Mouse (Mus musculus) adrenal gland (tissue): ENCODE measurements around the gene Gm49320.

ENCODE experiments used
- intact Hi-C: fragments of 180-260 bp; cut with DNase I; formaldehyde crosslinking; loops from one replicate; pipeline ENCODE4 v1.15.1; 2025

Gm49320 gene

DNA sequence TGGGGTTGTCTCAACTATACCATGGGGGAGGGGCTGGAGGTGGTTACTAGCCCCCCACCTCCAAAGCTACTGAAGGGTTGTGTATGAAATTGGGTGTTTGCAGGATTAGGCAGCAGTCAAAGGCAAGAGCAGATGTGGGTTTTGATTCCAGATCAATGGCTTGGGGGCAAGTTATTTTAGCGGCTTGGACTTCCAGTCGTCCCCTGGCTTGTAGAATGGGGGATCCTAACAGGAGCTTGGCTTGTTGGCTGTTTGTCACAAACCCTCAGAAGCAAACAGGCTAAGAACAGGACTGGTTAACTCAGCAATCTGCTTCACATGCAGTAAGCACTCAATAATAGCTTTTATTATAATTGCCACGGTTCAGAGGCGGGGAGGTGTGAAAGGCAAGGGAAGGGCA lies 18.7 kb downstream of the Gm49320 start:
- intact Hi-C loops, result loop anchor here (5.0 to 10.0 kb wide), 3 partner anchors 65 to 417 kb away; no protein-coding TSS in a partner anchor

DNA sequence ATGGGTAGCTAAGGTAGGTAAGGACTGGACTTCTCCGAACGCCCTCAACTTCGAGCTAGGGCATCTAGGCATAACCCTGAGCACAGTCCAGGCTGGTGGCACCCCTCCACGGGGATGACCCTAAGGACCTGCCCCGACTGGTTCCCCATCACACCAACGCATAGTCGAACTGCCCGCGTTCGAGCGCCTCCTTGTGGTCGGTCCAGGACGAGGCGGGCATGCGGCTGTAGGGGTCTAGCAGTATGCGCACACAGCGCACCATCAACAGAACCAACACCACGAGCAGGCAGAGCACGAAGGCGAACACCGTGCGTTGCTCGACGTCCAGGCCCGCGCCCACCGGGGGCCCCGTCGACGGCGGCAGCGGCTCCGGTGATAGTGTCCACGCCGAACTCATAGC lies 19.6 kb downstream of the Gm49320 start:
- intact Hi-C loops, result loop anchor here (5.0 to 10.0 kb wide), 3 partner anchors 66 to 417 kb away; no protein-coding TSS in a partner anchor

GRCm38 (mm10) chr8:4258678-4259077 lies 20.0 kb downstream of the Gm49320 start:
- intact Hi-C loops, result loop anchor here (1.0 to 10.0 kb wide), 4 partner anchors 16 to 416 kb away; no protein-coding TSS in a partner anchor

GRCm38 (mm10) chr8:4259125-4259804 lies 20.6 kb downstream of the Gm49320 start, which contains the start of gene Ctxn1:
TSS of gene Ctxn1 (minus strand) at chr8:4259274.
- intact Hi-C loops, result loop anchor here (1.0 to 10.0 kb wide), 4 partner anchors 15 to 416 kb away; no protein-coding TSS in a partner anchor

DNA sequence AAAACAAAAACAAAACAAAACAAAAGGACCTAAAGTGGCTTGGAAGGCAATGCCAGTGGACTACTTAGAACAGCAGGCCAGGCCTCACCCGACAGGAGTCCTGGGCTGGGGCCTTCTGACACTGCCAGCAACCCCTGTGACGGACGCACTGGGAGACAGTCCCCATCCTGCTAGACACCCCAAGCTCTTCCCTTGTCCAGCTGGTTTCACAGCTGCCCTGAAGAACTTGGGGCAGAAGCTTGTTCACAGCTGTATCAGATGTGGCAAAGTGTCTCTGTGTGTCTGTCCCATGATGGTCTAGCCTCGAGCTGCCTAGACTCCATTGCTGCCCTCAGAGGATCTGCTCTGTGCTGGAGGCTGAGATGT lies 21.1 kb downstream of the Gm49320 start:
- intact Hi-C loops, result loop anchor here (1.0 to 10.0 kb wide), 5 partner anchors 15 to 415 kb away; no protein-coding TSS in a partner anchor

- intact Hi-C loops, result loop anchor here (10.0 kb wide), 1 partner anchor 252 kb away; no protein-coding TSS in a partner anchor
These were observed 24.6 kb downstream of the Gm49320 start for GRCm38 (mm10) chr8:4263105-4263791.

DNA sequence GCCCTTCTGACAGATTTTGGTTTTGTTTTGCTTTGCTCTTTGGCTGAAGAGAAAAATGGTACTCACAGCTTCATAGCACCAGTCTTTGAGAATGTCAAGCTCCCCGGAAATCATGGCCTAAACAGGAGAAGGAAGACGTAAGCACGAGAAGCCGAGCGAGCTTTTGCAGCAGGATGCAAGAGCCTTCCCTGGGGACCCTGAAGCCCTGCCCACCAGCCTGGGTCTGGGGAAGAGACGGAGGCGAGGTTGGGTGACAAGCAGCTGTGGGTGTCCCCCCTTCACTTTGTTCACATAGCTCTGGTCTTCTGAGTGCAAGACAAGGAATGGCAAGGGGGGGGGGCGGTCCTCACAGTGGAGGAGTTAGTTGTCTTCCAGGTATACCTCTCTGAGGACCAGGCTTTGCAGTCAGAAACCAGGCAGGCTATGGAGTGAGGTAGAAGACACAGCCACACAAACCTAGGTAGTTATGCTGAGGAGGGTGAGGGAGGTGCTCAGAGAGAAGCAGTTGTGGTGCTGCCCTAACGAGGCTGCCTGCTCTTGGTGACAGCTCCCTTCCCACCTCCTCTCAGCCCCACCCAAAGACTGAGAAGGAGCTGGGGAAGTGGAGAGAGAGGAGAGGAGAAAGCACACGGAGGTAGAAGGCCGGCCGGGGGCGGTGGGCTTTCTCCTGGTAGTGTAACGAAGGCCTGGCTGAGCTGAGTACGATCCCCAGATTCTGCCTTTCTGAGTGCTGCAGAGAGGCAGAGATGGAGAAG lies 26.7 kb downstream of the Gm49320 start:
- intact Hi-C loops, result loop anchor here (10.0 kb wide), 1 partner anchor 249 kb away; no protein-coding TSS in a partner anchor

- intact Hi-C loops, result loop anchor here (10.0 kb wide), 1 partner anchor 247 kb away; no protein-coding TSS in a partner anchor
These were observed 29.0 kb downstream of the Gm49320 start for GRCm38 (mm10) chr8:4267627-4268026.

DNA sequence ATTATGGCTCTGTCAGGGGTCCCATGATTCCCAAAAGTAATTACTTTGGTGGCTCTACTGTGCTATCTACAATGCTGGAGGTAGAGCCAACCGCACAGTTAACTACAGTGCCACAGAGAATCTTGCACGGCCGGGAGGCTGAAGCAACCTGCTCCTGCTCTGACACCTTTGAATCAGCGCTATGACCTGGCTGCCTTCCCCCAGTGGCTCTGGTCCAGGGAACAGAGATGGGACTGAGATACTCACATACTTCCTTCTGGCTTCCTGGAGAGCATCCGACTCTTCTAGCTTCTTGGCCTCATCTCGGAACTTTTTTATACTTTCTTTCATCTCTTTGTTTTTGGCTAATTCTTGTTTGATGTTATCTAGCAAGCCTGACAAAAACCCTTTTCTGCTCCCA lies 30.9 kb downstream of the Gm49320 start:
- intact Hi-C loops, result loop anchor here (10.0 kb wide), 1 partner anchor 245 kb away; no protein-coding TSS in a partner anchor

DNA sequence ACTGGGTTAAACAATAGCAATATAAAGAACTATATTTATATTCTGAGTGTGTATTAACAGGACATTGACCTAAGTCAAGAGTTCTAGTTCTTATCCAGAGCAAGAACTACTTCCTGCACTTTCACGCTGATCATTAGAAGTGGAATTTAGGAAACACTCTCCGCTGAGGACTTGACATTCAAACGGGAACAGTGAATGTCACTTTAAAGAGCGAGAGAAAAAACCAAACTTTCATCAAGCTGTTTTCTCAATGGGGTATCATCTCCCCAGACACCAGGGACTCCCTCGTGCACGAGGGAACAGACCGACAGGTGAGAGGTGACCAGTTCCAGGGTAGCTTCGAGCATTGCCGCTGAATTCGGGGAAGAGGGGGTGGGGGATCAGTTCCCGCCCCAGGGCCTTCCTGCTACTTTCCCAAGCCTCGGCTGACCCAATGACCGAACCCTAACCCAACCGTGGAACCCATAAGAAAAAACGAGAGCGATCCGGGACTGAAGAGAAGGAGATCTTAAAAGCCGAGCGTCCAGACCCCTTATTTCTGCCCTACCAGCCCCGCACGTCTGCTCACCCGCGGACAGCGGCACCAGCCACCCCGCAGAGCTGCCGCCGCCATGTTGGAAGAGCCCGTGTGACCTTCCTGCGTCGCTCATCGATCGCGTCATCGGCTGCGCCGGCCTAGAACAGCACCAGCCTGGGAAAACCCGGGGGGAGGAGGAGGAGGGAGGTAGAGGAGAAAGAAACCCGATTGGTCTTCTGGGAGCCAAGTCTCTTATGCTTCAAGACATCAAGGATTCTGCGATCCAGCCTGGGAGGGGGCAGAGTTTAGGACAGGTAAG lies 36.8 kb downstream of the Gm49320 start, which contains the start of gene Timm44:
TSS of gene Timm44 (minus strand) at position 639 of the 836 bp plus-strand sequence.
- intact Hi-C loops, result loop anchor here (5.0 kb wide), 1 partner anchor 47 kb away; no protein-coding TSS in a partner anchor

- intact Hi-C loops, result loop anchor here (5.0 kb wide), 1 partner anchor 46 kb away; no protein-coding TSS in a partner anchor
These were observed 37.4 kb downstream of the Gm49320 start for GRCm38 (mm10) chr8:4276111-4276465.

GRCm38 (mm10) chr8:4292738-4293137 lies 54.1 kb downstream of the Gm49320 start:
- intact Hi-C loops, result no loop called here

- intact Hi-C loops, result no loop called here
These were observed 59.2 kb downstream of the Gm49320 start for GRCm38 (mm10) chr8:4297822-4298221.
